Mouse (Mus musculus) left cerebral cortex, postnatal 25 days (tissue): ENCODE measurements around the gene H2al1f. TPM values are rescaled to one million over a fixed set of nuclear protein-coding genes. Genes with fewer than 3 reads are reported as not detected.

Experiments used
- DNase-seq, 2 experiments: peaks; one replicate each; pipeline ENCODE4 v3.0.0; 2022; ENCODE audit warnings: low spot score in 2 of 2, mixed read lengths in 1 of 2
- intact Hi-C: fragments of 180-260 bp; cut with DNase I; formaldehyde crosslinking; loops from one replicate; pipeline ENCODE4 v1.15.1; 2025
- total RNA-seq, 2 experiments: library from RNA; stranded (reverse); gene quantifications; 2 replicates each; pipeline ENCODE4 v1.2.3; 2021

The H2al1f gene
- total RNA-seq, 2 experiments from 2014 or later: not detected

DNA sequence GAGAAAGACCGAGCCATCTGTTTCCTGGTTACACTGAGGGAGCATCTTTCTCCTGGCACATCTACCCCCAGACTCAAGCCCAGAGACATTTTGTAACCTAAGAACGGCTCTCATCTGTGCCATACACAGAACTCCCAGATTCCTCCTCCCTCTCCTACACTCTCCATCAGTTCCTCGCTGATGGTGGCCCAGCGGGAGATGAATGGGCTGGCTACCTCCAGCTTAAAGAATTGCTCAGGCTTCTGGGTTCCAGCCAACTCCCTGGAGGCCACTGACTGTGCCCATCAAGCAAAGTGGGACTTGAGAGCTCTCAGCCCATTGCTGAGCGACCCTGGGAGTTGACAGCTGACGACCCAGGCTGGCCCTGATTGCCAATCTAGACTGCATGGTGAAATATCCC lies 48.9 kb downstream of the H2al1f start:
- DNase-seq: no peak
- intact Hi-C loops: no loop called here

Other genes starting within 250 kb of the H2al1f start
- not detected for gene H2al1a, start 15.9 kb upstream of the H2al1f start, total RNA-seq
- not detected for gene H2al1b, start 12.7 kb upstream of the H2al1f start, total RNA-seq
- not detected for gene H2al1c, start 9.5 kb upstream of the H2al1f start, total RNA-seq
- gene H2al1d, start 6.3 kb upstream of the H2al1f start, total RNA-seq: not detected
- not detected for gene H2al1e, start 3.2 kb upstream of the H2al1f start, total RNA-seq
- not detected for gene H2al1g, start 3.1 kb downstream of the H2al1f start, total RNA-seq
- not detected for gene H2al1h, start 6.3 kb downstream of the H2al1f start, total RNA-seq
- not detected for gene H2al1i, start 9.5 kb downstream of the H2al1f start, total RNA-seq
- gene H2al1j, start 12.7 kb downstream of the H2al1f start, total RNA-seq: not detected